Mouse (Mus musculus): ENCODE data around the gene Akap1.
"Not testable (repeated sequence)": the region's sequence is repeated elsewhere in the genome, so short reads cannot be mapped to it uniquely, and the experiment has no call there.

DNA sequence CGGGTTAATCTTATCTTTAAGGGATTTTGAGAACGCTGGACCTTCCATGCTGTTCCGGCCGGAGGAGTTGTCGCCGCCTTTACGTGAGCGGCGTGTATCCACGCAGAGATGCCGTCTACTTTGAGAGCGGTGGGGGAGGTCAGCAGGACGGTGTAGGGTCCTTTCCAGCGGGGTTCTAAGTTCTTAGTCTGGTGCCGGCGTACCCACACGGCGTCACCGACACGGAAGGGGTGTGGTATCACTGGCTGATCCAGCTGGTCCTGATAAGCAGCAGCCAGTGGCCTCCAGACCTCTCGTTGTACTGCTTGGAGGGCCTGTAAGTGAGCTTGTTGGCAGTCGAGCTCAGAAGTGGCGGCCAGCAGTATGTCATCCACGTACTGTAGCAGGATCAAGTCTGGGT is 28.4 kb upstream of the Akap1 start:
- TF ChIP-seq CTCF (IDR thresholded peaks at IDR 0.05); POLR2A (IDR thresholded peaks at IDR 0.05; ENCODE audit: insufficient read depth, low read depth, low read length): not testable (repeated sequence)

Measured in heart, adult 2 months (tissue).